Mouse (Mus musculus) small intestine, adult 2 months (tissue): ENCODE results near the gene Homer2. TPM values are rescaled to one million over a fixed set of nuclear protein-coding genes. Genes with fewer than 3 reads are reported as not detected.

Experiments used
- H3K27ac ChIP-seq: fragments of 200-500 bp; 2 replicates; pipeline ENCODE4 v1.5.1; 2012; ENCODE audit warnings: low read depth, low read length, control low read depth, inconsistent platforms; ENCODE audit not compliant: insufficient read depth
- H3K27me3 ChIP-seq: fragments of 200-500 bp; 2 replicates; pipeline ENCODE4 v1.6.1; 2012; ENCODE audit warnings: mild to moderate bottlenecking, moderate library complexity, low read length, inconsistent platforms; ENCODE audit not compliant: control insufficient read depth, insufficient read depth
- H3K36me3 ChIP-seq: fragments of 200-500 bp; 2 replicates; pipeline ENCODE4 v1.6.1; 2012; ENCODE audit warnings: mild to moderate bottlenecking, low read length, control low read depth, inconsistent platforms; ENCODE audit not compliant: control insufficient read depth, insufficient read depth
- H3K4me1 ChIP-seq: fragments of 200-500 bp; 2 replicates; pipeline ENCODE4 v1.6.1; 2012; ENCODE audit warnings: low read length, inconsistent platforms, mixed read lengths; ENCODE audit not compliant: control insufficient read depth, insufficient read depth, insufficient read length
- H3K4me3 ChIP-seq: fragments of 200-500 bp; 2 replicates; pipeline ENCODE4 v1.5.1; 2012; ENCODE audit warnings: low read depth, mild to moderate bottlenecking, control low read depth, inconsistent platforms, low read length, moderate library complexity
- CTCF ChIP-seq: fragments of 200-500 bp; IDR thresholded peaks from 2 replicates; pipeline ENCODE4 v1.5.1; 2012; ENCODE audit warnings: low read depth, mild to moderate bottlenecking, control low read depth, inconsistent platforms, low read length, moderate library complexity, mixed read lengths; ENCODE audit not compliant: insufficient replicate concordance, insufficient read length; ENCODE audit errors: extremely low read depth
- POLR2A ChIP-seq: fragments of 200-500 bp; IDR thresholded peaks from 2 replicates; pipeline ENCODE4 v1.6.1; 2012; ENCODE audit warnings: low read depth, mild to moderate bottlenecking, control low read depth, inconsistent platforms, low read length, moderate library complexity
- WGBS: fragments of 180-500 bp; shearing (Covaris S2); methylation state at CpG from one replicate; pipeline ENCODE4 v1.1.7; 2018; 5-methylcytosine and 5-hydroxymethylcytosine counted together
- polyA plus RNA-seq: library from polyadenylated mRNA; depleted of rRNA; stranded (reverse); fragments of >200 nt; gene quantifications from 2 replicates; pipeline ENCODE4 v1.2.3, GENCODE M21; 2012

Gene Homer2
- polyA plus RNA-seq, 1 experiment = 20.2 TPM

- TF ChIP-seq CTCF (no peak), POLR2A (no peak)
- H3K27me3 ChIP-seq = no peaks in the 10 kb centered on the region
- WGBS = 76% methylated on average over 3 of the region's 3 CpGs
- no peak overlapping the region for H3K4me3 ChIP-seq
- peaks cover 5% of the 10 kb centered on the region for H3K36me3 ChIP-seq
- H3K4me1 ChIP-seq = peaks cover 5% of the 10 kb centered on the region; the same call in 1 of the 2 replicates
- H3K27ac ChIP-seq = no peak overlapping the region
Measured at GRCm38 (mm10) chr7:81570271-81570670, 137.1 kb downstream of the Homer2 start.

- no peak overlapping the region for H3K4me3 ChIP-seq
- peaks cover 5% of the 10 kb centered on the region; the same call in 1 of the 2 replicates for H3K4me1 ChIP-seq
- peaks cover 1% of the 10 kb centered on the region for H3K36me3 ChIP-seq
- WGBS = 95% methylated on average over 1 of the region's 1 CpGs
- no peak overlapping the region for H3K27ac ChIP-seq
- no peaks in the 10 kb centered on the region for H3K27me3 ChIP-seq
- TF ChIP-seq CTCF (no peak), POLR2A (no peak)
Measured at GRCm38 (mm10) chr7:81569851-81570250, 137.5 kb downstream of the Homer2 start.

GRCm38 (mm10) chr7:81567396-81567795, 139.9 kb downstream of the Homer2 start:
- WGBS = 91% methylated on average over 5 of the region's 5 CpGs
- Histone ChIP-seq H3K4me1 (no peaks in the 10 kb centered on the region), H3K36me3 (no peaks in the 10 kb centered on the region), H3K4me3 (no peak overlapping the region), H3K27me3 (no peaks in the 10 kb centered on the region), H3K27ac (no peak overlapping the region)
- TF ChIP-seq CTCF (no peak), POLR2A (no peak)

- H3K4me3 ChIP-seq = no peak within 1 kb of the TSS
- 88% methylated on average over 9 of the region's 9 CpGs for WGBS
- H3K27ac ChIP-seq = no peak within 1 kb of the TSS
- H3K36me3 ChIP-seq = no peaks in the 10 kb centered on the region
- TF ChIP-seq CTCF = no peak
- TF ChIP-seq POLR2A = no peak
- no peaks in the 10 kb centered on the region for H3K27me3 ChIP-seq
- no peaks in the 10 kb centered on the region for H3K4me1 ChIP-seq
Measured at GRCm38 (mm10) chr7:81566892-81567291, 140.4 kb downstream of the Homer2 start, which contains the start of gene Fsd2. Gene Fsd2, minus strand, starts transcription at chr7:81566944.

- Histone ChIP-seq H3K27me3 (no peaks in the 10 kb centered on the region), H3K4me1 (no peaks in the 10 kb centered on the region), H3K4me3 (no peak overlapping the region), H3K36me3 (no peaks in the 10 kb centered on the region), H3K27ac (no peak overlapping the region)
- TF ChIP-seq CTCF (no peak), POLR2A (no peak)
- 79% methylated on average over 4 of the region's 4 CpGs for WGBS
Measured at GRCm38 (mm10) chr7:81566332-81566731, 141.0 kb downstream of the Homer2 start.

GRCm38 (mm10) chr7:81565381-81566055, 141.8 kb downstream of the Homer2 start:
- Histone ChIP-seq H3K4me1 (no peaks in the 10 kb centered on the region), H3K27ac (no peak overlapping the region), H3K4me3 (no peak overlapping the region), H3K36me3 (no peaks in the 10 kb centered on the region), H3K27me3 (no peaks in the 10 kb centered on the region)
- no peak for TF ChIP-seq POLR2A
- TF ChIP-seq CTCF = no peak
- WGBS = 81% methylated on average over 7 of the region's 7 CpGs

GRCm38 (mm10) chr7:81564766-81565165, 142.6 kb downstream of the Homer2 start:
- Histone ChIP-seq H3K4me1 (no peaks in the 10 kb centered on the region), H3K27me3 (no peaks in the 10 kb centered on the region), H3K36me3 (no peaks in the 10 kb centered on the region), H3K4me3 (no peak overlapping the region), H3K27ac (no peak overlapping the region)
- 85% methylated on average over 7 of the region's 7 CpGs for WGBS
- no peak for TF ChIP-seq POLR2A
- no peak for TF ChIP-seq CTCF
